Mouse (Mus musculus) B cell, adult 2 months (primary cell): ENCODE data around the gene Ccl6.
"Not testable (repeated sequence)": the region's sequence is repeated elsewhere in the genome, so short reads cannot be mapped to it uniquely, and the experiment has no call there.

Experiments used
- DNase-seq, 2 experiments: peaks; one replicate each; pipeline ENCODE4 v3.0.0; 2022

Ccl6 gene

DNA sequence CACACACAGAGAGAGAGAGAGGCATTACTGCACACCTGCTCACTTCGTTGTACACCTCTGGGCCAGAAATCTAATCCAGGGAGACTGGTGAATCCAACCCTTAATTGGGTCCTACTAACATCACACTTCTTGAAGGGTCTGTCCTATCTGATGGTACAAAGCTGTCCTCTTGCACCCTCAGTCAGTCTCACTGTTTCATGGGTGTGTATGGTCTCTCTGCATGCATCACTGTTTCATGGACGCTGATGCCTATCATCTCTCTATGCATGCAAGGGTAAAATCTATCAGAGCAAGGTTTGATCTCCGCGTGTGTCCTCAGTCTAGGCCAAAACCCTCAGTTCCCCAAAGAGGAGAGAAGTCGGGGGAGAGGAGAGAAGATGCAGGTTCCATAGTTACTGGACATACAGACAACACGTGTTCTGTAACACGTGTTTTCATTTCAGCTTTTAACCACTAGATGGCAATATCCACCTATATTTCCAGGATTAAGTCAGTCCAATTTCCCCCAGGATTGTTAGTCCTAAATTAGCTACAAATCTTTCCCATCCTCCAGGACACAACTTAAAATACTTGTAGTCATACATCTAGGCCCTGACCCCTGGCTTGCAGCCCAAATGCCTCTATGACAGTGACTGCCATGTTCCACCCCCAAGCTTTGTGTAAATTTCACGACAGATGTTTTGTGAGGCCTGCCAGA is 36.7 kb downstream of the Ccl6 start:
- DNase-seq, result peak; percentile 34 to 43

- DNase-seq, result no peak
These were observed 41.2 kb downstream of the Ccl6 start for GRCm38 (mm10) chr11:83551668-83552067.

GRCm38 (mm10) chr11:83551037-83551436 is 41.9 kb downstream of the Ccl6 start:
- DNase-seq, result not testable (repeated sequence)

DNA sequence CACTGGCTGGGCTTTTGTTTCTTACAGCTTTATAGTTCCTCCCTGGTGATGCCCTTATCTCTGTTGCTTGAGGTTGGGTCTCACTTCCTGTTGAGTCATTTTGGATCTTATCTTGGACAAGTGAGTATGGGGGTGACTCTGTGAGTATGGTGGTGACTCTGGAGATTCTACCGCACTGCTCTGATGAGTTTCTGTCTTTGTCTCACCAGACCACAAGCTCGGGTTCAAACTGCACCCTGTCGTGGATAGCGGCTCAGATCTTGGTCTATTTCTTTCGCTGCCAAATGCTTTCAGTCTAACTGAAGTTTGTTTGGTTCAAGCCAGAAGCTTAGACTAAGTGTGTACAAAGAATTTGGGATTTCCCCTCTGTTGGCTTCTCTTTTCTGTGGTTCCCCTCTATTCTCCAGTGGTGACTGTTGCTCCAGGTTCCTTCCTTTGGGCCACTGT is 42.7 kb downstream of the Ccl6 start:
- peak; percentile 27 to 33 for DNase-seq

DNA sequence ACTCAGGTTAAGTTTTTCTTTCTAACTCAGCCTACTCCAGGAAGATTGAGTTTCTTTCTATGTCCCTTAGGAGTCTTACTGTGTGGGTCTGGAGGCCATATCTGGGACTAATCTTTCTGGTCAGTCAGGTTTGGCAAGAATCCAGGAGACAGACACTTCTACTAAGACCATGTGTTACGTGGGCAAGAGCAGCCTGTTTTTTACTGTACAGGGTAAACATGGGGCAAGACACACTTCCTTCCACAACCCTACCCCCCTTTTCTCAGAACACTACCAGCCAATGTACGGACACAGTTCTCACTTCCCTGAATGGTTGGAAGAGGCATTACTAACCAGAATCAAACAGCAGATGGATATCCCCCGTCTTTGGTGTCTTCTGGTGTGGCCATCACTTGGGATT is 48.7 kb downstream of the Ccl6 start:
- DNase-seq, result no peak

- DNase-seq, result no peak
These were observed 51.5 kb downstream of the Ccl6 start for GRCm38 (mm10) chr11:83541415-83541814.

DNA sequence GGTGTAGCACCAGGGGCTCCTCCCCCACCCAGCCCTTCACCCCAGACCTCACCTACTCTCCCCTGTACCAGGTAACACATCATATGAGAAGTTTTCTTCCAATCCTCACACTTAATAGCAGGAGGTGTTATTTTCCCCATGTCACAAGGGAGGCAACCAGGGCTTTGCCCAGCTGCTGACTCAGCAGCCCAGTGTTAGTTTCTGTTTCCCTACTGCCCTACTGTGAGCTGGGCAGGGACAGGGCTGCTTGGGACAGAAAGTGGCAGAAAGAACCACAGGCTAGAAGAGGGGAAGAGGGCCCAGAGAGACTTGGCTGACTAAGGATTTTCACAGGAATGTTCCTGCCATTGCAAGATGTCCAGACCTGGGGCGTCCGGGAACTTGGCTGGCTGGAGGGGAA is 52.0 kb downstream of the Ccl6 start:
- no peak for DNase-seq

DNA sequence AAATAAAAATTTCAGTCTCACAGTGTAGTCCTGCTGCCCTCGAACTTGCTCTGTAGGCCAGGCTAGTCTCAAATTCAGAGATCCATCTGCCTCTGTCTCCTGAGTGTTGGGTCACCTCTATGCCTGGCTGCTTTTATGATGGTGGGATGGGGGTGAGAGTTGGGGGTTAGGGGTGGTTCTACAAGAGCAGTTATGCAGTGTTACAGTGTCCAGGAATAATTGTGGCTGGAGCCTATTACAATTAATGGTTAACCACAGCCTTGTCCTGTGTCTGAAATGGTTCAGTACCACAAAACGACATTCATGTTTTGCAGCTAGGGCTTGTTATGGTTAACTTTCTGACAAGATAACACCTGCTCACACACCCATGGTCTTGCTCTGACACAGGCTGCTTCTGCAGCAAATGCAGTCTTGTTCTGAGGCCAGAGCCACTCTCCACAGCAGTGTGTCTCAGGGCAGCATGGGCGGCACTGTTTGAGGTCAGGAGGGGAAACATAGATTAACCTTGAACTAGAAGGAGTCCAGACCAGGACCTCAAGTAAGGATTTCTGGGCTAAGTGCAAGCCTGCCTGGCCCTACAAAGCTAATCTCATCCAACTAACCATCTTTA is 54.1 kb downstream of the Ccl6 start:
- no peak for DNase-seq
